Mouse (Mus musculus) gastrocnemius, adult 2 months (tissue): ENCODE results near the gene Arvcf. TPM values are rescaled to one million over a fixed set of nuclear protein-coding genes. Genes with fewer than 3 reads are reported as not detected.

Source experiments
- DNase-seq: peaks from one replicate; pipeline ENCODE4 v3.0.0; 2022
- H3K27ac ChIP-seq: fragments of 200-600 bp; 2 replicates; pipeline ENCODE4 v1.8.1; 2022; ENCODE audit warnings: mild to moderate bottlenecking
- H3K4me3 ChIP-seq: fragments of 200-600 bp; 2 replicates; pipeline ENCODE4 v1.8.1; 2022; ENCODE audit warnings: mild to moderate bottlenecking, moderate library complexity
- CTCF ChIP-seq: fragments of 200-600 bp; IDR thresholded peaks from 2 replicates; pipeline ENCODE4 v1.8.1; 2022; ENCODE audit warnings: antibody characterized with exemption, mild to moderate bottlenecking, moderate library complexity
- intact Hi-C: fragments of 180-260 bp; cut with DNase I; formaldehyde crosslinking; loops from one replicate; pipeline ENCODE4 v1.15.1; 2025
- long read RNA-seq, 2 experiments: library from polyadenylated mRNA; stranded (forward); transcript quantifications; one replicate each; pipeline ENCODE4 v2.0.0; 2021
- total RNA-seq, 2 experiments: library from RNA; stranded (reverse); gene quantifications; 2 replicates each; pipeline ENCODE4 v1.2.3; 2021

The Arvcf gene
- total RNA-seq = 1 to 10 TPM; 7.0 to 8.9 TPM
- long read RNA-seq, experiment 1, full-length matches to known transcripts = 9 of 15 reads
- long read RNA-seq, experiment 1, partial matches to known transcripts = 1 of 15 reads
- long read RNA-seq, experiment 1, other reads (novel, unspliced or antisense) = 5 of 15 reads
- long read RNA-seq, experiment 2, full-length matches to known transcripts = 15 of 26 reads
- long read RNA-seq, experiment 2, partial matches to known transcripts = 2 of 26 reads
- long read RNA-seq, experiment 2, other reads (novel, unspliced or antisense) = 9 of 26 reads

DNA sequence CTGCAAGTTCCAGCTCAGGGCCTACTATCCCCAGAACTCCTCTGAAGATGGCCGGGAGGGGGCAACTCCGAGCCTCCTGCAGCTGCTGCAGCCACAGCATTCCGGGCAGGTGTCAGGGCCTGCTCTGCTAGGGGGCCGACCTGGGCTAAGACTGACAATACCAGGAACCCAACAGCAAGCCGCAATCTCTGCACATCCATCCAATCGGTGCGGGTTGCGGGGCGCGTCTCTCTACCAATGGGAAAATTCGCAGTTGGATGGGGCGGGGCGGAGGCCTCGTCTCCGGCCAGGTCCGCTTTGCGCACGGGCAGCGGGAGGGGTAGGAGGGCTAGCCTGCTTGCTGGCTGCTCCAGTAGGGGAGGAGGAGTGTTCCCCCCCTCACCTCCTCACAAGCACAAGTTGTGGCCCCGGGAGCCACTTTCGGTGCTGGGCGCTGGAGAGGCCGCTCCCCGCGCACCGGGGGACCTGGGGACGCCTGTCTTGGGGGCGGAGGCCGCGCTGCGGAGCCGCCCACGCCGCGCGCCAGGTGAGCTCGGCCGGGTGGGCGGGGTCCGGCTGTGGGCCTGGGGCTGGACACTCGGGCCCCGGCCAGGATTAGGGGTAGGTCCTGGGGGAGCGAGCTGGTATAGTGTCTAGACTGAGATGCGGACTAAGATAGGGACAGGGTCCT is at the start of gene Arvcf, which contains the start of gene Tango2:
Gene Arvcf, plus strand, starts transcription at position 252 of the 670 bp plus-strand sequence.
Gene Tango2, minus strand, starts transcription at position 173 of the 670 bp plus-strand sequence.
- H3K27ac ChIP-seq = peak within 1 kb of the TSS; percentile 80
- H3K4me3 ChIP-seq = peak within 1 kb of the TSS; percentile 92
- TF ChIP-seq CTCF = peak; percentile 44
- intact Hi-C loops = loop anchor here (2.0 kb wide), 2 partner anchors 45 to 269 kb away; no protein-coding TSS in a partner anchor
- peak; percentile 95 for DNase-seq

DNA sequence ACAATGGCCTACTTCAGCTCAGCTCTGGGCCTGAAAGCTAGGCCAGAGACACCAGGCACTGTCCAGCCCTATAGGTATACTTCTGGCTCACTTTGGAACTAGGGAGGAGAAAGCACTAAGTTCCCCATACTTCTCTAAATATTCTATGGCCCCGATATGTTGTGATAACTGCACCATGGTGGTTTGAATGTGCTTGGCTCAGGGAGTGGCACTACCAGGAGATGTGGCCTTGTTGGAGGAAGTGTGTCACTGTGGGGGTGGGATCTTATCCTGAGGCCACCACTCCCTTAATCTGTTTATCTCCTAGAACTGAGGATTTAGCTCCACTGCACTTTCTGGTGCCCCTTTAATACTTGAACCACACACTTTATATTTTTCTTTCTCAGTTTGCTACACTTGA is 39.8 kb upstream of the Arvcf start:
- intact Hi-C loops = no loop called here
- Histone ChIP-seq H3K4me3 (no peak overlapping the region), H3K27ac (no peak overlapping the region)
- no peak for DNase-seq
- no peak for TF ChIP-seq CTCF

DNA sequence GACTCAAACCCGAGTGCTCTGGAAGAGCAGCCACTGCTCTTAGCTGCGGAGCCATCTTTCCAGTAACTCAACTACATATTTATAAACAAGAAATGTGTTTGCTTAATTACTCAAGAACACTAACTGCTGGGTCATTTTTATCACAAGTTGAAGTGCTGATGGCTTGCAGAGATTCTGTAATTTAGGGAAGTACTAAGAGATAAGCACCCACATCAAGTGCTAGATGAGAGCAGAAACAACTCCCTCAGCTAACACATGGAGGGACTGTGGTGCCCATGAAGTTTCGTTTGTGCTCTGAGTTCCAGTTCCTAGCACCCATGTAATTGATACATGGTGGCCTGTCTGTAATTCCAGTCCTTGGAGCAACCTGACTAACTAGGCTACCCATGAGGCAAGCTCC is 29.0 kb upstream of the Arvcf start:
- intact Hi-C loops = no loop called here
- DNase-seq = no peak
- no peak overlapping the region for H3K27ac ChIP-seq
- no peak overlapping the region for H3K4me3 ChIP-seq
- TF ChIP-seq CTCF = no peak

DNA sequence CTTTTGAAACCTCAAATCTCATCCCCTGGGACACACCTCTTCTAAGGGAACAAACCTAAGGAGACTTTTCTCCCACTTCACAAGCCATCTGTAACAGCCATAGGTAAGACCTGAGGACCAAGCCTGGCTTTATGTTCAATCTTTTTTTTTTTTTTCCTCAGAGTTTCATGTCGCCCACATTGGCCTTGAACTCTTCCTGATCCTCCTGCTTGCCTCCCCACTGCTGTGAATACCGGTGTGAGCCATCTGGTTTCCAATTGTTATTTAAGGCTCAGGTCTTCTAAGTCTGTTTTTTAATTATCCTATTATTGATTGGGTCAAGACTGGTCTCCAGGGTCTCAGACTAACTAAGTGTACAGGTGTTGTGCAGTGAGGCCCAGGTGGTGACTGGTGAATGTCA is 26.5 kb upstream of the Arvcf start:
- no peak for TF ChIP-seq CTCF
- intact Hi-C loops = no loop called here
- DNase-seq = no peak
- Histone ChIP-seq H3K27ac (no peak overlapping the region), H3K4me3 (no peak overlapping the region)

DNA sequence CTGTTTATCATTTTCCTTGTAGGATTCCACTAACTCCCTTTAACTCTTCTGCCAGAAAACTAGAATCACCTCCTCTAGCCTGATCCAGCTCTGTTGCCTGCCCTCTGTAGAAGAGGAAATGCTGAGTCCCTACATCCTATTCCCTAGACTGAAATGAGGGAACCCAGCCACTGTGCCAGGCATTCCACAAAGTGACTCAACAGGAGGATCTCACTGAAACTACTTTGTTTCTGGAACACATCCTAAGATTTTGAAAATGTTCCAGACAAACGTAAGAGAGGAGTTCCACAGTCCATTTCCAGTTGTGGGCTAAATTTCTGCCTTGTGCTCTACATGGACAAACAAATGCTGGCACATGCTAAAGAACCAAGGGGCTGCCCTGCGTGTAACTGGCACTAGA is 24.5 kb upstream of the Arvcf start:
- TF ChIP-seq CTCF = no peak
- intact Hi-C loops = no loop called here
- peak; percentile 60 for DNase-seq
- peak overlapping the region; percentile 59 for H3K27ac ChIP-seq
- H3K4me3 ChIP-seq = no peak overlapping the region

DNA sequence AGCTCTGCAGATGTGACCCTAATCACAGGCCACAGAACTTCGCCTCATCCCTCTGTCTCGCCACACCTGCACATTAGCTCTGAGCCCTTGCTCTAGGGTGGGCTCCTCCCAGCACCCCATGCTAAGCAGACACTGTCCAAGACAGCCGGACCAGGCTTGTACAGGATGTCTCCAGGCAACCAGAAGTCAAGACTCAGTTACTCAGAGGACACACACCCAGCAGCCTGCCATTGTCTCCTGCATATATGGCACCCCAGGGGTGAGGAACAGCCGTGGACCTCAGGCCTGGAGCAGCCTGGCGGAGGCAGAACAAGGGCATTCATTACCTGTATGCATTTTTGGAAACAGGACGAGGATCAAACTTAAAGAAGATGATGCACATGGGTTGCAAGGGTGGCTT is 24.0 kb upstream of the Arvcf start:
- intact Hi-C loops = no loop called here
- no peak overlapping the region for H3K27ac ChIP-seq
- DNase-seq = no peak
- H3K4me3 ChIP-seq = no peak overlapping the region
- TF ChIP-seq CTCF = no peak

DNA sequence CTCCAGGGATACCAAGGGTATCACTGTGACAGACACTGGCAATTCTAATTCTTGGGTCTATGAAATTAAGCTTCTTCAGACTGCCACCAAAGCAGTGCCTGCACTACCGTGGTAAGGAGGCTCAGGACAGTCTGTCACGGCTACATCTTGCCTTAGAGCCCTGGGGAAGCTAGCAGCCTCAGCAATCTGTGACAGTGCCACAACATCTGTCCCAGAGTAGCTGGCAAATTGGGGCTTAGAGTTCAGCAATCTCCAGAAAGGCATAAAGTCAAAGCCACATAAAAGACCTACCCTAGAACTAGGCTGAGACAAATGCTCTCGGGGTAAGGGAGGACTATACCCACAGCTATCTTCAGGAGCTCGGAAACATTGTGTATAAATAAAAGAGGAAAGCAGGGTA is 22.2 kb upstream of the Arvcf start:
- Histone ChIP-seq H3K4me3 (no peak overlapping the region), H3K27ac (peak overlapping the region; percentile 54)
- intact Hi-C loops = no loop called here
- no peak for TF ChIP-seq CTCF
- no peak for DNase-seq

DNA sequence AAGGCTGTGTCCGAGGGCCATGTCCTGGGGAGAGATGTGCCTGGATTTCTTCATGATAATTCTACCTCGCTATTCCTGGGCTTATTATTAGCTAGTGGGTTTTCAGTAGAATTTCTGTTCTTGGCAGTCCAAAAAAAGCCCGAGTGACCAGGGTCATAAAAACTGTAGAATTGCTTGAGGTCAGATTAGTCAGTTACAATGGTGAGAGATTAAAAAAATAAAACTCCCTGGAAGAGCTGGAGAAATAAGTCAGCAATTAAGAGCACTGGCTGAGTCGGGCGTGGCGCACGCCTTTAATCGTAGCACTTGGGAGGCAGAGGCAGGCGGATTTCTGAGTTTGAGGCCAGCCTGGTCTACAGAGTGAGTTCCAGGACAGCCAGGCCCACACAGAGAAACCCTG is 20.0 kb upstream of the Arvcf start:
- Histone ChIP-seq H3K4me3 (no peak overlapping the region), H3K27ac (no peak overlapping the region)
- intact Hi-C loops = no loop called here
- no peak for DNase-seq
- no peak for TF ChIP-seq CTCF

DNA sequence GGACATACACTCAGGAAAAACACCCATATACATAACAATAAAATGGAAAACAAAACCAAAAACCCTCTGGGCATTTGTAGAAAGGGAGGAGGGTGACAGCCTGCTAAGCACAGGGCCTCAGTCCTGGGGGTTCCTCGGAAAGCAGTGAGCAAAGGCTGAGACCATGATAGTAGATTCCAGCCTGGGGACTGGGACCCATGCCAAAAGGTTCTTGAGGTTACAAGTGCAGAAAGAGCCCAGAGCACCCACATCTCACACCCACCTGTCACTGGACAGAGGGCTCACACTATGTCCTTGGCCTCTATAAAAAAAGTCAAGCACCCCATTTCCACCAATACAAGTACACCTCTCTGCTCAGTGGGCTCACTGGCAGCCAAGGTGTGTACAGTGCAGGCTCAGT is 19.5 kb upstream of the Arvcf start:
- TF ChIP-seq CTCF = no peak
- DNase-seq = no peak
- no peak overlapping the region for H3K27ac ChIP-seq
- intact Hi-C loops = no loop called here
- H3K4me3 ChIP-seq = no peak overlapping the region

DNA sequence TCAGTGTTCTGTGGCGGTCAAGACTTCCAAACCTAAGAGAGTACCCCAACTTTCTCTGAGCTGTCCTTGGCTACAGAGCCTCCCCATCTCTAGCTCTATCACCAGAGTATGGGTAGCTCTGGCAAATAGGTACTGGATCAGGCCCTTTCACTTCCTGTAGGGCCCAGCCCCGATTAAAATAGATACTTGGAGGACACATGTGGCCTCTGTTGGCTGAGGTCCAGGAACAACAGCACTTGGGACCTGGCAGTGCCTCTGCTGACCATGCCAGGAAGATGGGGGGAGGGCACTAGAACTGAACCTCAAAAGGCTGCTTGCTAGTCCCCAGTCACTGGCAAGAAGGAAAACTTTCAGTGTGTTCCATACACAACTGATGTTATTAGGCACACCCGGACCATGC is 14.0 kb upstream of the Arvcf start:
- peak; percentile 81 for DNase-seq

DNA sequence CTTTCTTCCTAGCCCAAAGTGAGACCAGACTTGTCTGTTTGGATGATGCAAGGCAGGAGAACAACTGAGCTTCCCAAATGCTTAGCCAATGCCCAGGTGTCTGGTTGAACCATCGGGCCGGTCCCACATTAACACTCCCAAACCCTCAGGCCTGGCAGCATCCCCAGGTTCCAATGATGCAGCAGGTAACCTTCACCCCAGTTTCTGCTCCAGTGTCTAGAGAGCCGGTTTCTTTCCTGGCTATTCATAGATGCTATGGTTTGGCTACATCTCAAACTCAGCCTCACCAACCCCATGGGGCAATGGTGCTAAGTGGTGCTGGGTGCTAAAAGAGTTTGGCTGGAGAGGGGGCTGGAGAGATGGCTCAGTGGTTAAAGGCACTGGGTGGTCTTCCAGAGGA is 12.0 kb upstream of the Arvcf start:
- no peak for TF ChIP-seq CTCF
- no peak overlapping the region for H3K4me3 ChIP-seq
- H3K27ac ChIP-seq = peak overlapping the region; percentile 77; the same call in 1 of the 2 replicates
- peak; percentile 63 for DNase-seq
- intact Hi-C loops = no loop called here

More for the DNA sequence above, 14.0 kb upstream of the Arvcf start:
- Histone ChIP-seq H3K4me3 (no peak overlapping the region), H3K27ac (peak overlapping the region; percentile 77)
- intact Hi-C loops = no loop called here
- no peak for TF ChIP-seq CTCF

DNA sequence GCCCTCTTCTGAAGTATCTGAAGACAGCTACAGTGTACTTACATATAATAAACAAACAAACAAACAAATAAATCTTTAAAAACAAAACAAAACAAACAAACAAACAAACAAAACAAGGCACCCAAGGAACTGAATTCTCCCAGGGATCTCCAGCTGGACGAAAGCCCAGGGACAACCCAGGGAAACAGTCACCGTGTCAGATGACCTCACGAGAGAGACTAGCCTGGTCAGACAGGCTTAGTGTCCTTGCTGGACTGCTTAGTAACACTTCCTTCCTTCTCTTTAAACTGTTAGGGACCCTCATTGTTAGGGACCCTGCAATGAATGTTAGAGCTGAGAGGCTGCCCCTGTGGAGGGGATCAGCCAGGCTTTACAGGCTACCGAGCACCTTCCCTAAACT is 10.7 kb upstream of the Arvcf start:
- no peak for DNase-seq
- intact Hi-C loops = no loop called here
- Histone ChIP-seq H3K4me3 (no peak overlapping the region), H3K27ac (peak overlapping the region; percentile 29; the same call in 1 of the 2 replicates)
- no peak for TF ChIP-seq CTCF

DNA sequence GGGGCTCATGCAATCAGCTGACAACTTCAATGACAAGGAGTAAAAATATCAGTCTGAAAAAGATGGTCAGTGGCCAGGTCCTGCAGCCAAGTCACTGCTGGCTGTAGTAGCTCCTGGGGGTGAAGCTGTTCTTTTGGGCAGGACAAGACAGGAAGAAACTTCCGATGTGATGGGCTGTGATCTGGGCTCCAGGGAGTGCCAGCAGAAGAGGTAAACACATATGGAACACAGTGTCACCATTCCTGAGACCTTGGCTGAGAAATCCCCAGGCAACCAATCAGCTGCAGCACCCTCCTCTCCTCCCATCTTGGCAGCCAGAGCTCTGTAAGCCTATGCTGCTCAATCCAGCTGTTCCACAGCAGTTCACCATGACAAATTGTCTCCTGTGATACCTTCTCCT is 8.1 kb upstream of the Arvcf start:
- peak overlapping the region; percentile 90 for H3K27ac ChIP-seq
- DNase-seq = peak; percentile 75

DNA sequence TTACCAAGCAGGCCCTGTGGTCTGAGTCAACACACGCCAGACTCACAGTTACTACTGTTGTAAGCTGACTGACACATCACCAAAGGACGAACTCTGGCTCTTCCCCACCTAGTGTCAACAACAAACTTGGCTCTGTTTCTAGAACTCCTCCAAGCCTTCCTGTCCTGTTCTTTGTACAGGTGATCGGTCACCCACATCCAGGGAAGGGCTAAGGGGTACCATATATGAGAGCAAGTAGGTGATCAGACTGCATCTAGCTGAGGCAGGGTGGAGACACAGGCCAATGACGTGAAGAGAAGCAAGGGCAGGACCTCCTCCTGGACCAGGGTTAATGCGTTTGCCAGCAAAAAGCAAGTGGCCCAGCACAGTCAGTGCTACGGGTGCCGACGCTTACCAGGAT is 6.4 kb upstream of the Arvcf start:
- intact Hi-C loops = no loop called here
- DNase-seq = no peak
- no peak for TF ChIP-seq CTCF
- no peak overlapping the region for H3K4me3 ChIP-seq
- H3K27ac ChIP-seq = peak overlapping the region; percentile 90

More for the DNA sequence above, 8.1 kb upstream of the Arvcf start:
- intact Hi-C loops = no loop called here
- H3K4me3 ChIP-seq = no peak overlapping the region
- no peak for TF ChIP-seq CTCF
